Mouse (Mus musculus): ENCODE measurements around the gene Dact1. TPM values are rescaled to one million over a fixed set of nuclear protein-coding genes. Genes with fewer than 3 reads are reported as not detected.

Gene Dact1
- 7.5 and 8.7 TPM in 2 replicates for polyA plus RNA-seq (2012; rRNA removed)

- peak within 1 kb of the TSS; percentile 64 for H3K4me3 ChIP-seq (replicated peaks; ENCODE audit: extremely low read depth, low read depth, low read length)
- WGBS: 2% methylated on average over 57 of the region's 76 CpGs
- peak; percentile 41; the same call in 1 of the 2 replicates for TF ChIP-seq POLR2A (IDR thresholded peaks at IDR 0.05; ENCODE audit: borderline replicate concordance, extremely low read depth, low read depth, low read length)
- no peak for TF ChIP-seq CTCF (IDR thresholded peaks at IDR 0.05; ENCODE audit: insufficient read depth, low read length)
- peak; percentile 49 for DNase-seq
- no peaks in the 10 kb centered on the region for H3K4me1 ChIP-seq (ENCODE audit: control insufficient read depth, insufficient read depth, low read length)
These were observed at the start of gene Dact1 for GRCm38 (mm10) chr12:71309581-71310067. Gene Dact1 (plus strand): TSS chr12:71309884.

GRCm38 (mm10) chr12:71264211-71264610 lies 45.5 kb upstream of the Dact1 start:
- Histone ChIP-seq H3K4me1 (ENCODE audit: control insufficient read depth, insufficient read depth, low read length) (no peaks in the 10 kb centered on the region), H3K4me3 (replicated peaks; ENCODE audit: extremely low read depth, low read depth, low read length) (no peak overlapping the region)
- 71% methylated on average over 4 of the region's 4 CpGs for WGBS
- TF ChIP-seq POLR2A (IDR thresholded peaks at IDR 0.05; ENCODE audit: borderline replicate concordance, extremely low read depth, low read depth, low read length): no peak
- no peak for TF ChIP-seq CTCF (IDR thresholded peaks at IDR 0.05; ENCODE audit: insufficient read depth, low read length)
- no peak for DNase-seq

GRCm38 (mm10) chr12:71269367-71269766 lies 40.3 kb upstream of the Dact1 start:
- 88% methylated on average over 7 of the region's 7 CpGs for WGBS
- H3K4me1 ChIP-seq (ENCODE audit: control insufficient read depth, insufficient read depth, low read length): no peaks in the 10 kb centered on the region
- DNase-seq: no peak
- TF ChIP-seq CTCF (IDR thresholded peaks at IDR 0.05; ENCODE audit: insufficient read depth, low read length): no peak
- no peak for TF ChIP-seq POLR2A (IDR thresholded peaks at IDR 0.05; ENCODE audit: borderline replicate concordance, extremely low read depth, low read depth, low read length)
- H3K4me3 ChIP-seq (replicated peaks; ENCODE audit: extremely low read depth, low read depth, low read length): no peak overlapping the region

- TF ChIP-seq CTCF (IDR thresholded peaks at IDR 0.05; ENCODE audit: insufficient read depth, low read length) (no peak), POLR2A (IDR thresholded peaks at IDR 0.05; ENCODE audit: borderline replicate concordance, extremely low read depth, low read depth, low read length) (no peak)
- 76% methylated on average over 5 of the region's 5 CpGs for WGBS
- no peak for DNase-seq
- Histone ChIP-seq H3K4me1 (ENCODE audit: control insufficient read depth, insufficient read depth, low read length) (no peaks in the 10 kb centered on the region), H3K4me3 (replicated peaks; ENCODE audit: extremely low read depth, low read depth, low read length) (no peak overlapping the region)
These were observed 38.6 kb upstream of the Dact1 start for GRCm38 (mm10) chr12:71271131-71271530.

GRCm38 (mm10) chr12:71274519-71275237 lies 35.0 kb upstream of the Dact1 start:
- no peaks in the 10 kb centered on the region for H3K4me1 ChIP-seq (ENCODE audit: control insufficient read depth, insufficient read depth, low read length)
- H3K4me3 ChIP-seq (replicated peaks; ENCODE audit: extremely low read depth, low read depth, low read length): no peak overlapping the region
- TF ChIP-seq CTCF (IDR thresholded peaks at IDR 0.05; ENCODE audit: insufficient read depth, low read length) (no peak), POLR2A (IDR thresholded peaks at IDR 0.05; ENCODE audit: borderline replicate concordance, extremely low read depth, low read depth, low read length) (no peak)
- 97% methylated on average over 5 of the region's 5 CpGs for WGBS
- no peak for DNase-seq

- 75% methylated on average over 8 of the region's 8 CpGs for WGBS
- Histone ChIP-seq H3K4me3 (replicated peaks; ENCODE audit: extremely low read depth, low read depth, low read length) (no peak overlapping the region), H3K4me1 (ENCODE audit: control insufficient read depth, insufficient read depth, low read length) (no peaks in the 10 kb centered on the region)
- TF ChIP-seq CTCF (IDR thresholded peaks at IDR 0.05; ENCODE audit: insufficient read depth, low read length) (no peak), POLR2A (IDR thresholded peaks at IDR 0.05; ENCODE audit: borderline replicate concordance, extremely low read depth, low read depth, low read length) (no peak)
- no peak for DNase-seq
These were observed 33.6 kb upstream of the Dact1 start for GRCm38 (mm10) chr12:71275906-71276595.

- no peak for DNase-seq
- no peaks in the 10 kb centered on the region for H3K4me1 ChIP-seq (ENCODE audit: control insufficient read depth, insufficient read depth, low read length)
- TF ChIP-seq CTCF (IDR thresholded peaks at IDR 0.05; ENCODE audit: insufficient read depth, low read length) (no peak), POLR2A (IDR thresholded peaks at IDR 0.05; ENCODE audit: borderline replicate concordance, extremely low read depth, low read depth, low read length) (no peak)
- H3K4me3 ChIP-seq (replicated peaks; ENCODE audit: extremely low read depth, low read depth, low read length): no peak overlapping the region
- WGBS: 70% methylated on average over 12 of the region's 12 CpGs
These were observed 30.0 kb upstream of the Dact1 start for GRCm38 (mm10) chr12:71279521-71280262.

- Histone ChIP-seq H3K4me3 (replicated peaks; ENCODE audit: extremely low read depth, low read depth, low read length) (no peak overlapping the region), H3K4me1 (ENCODE audit: control insufficient read depth, insufficient read depth, low read length) (no peaks in the 10 kb centered on the region)
- no peak for DNase-seq
- TF ChIP-seq POLR2A (IDR thresholded peaks at IDR 0.05; ENCODE audit: borderline replicate concordance, extremely low read depth, low read depth, low read length): no peak
- WGBS: 79% methylated on average over 12 of the region's 12 CpGs
These were observed 28.4 kb upstream of the Dact1 start for GRCm38 (mm10) chr12:71281201-71281768.

- Histone ChIP-seq H3K4me1 (ENCODE audit: control insufficient read depth, insufficient read depth, low read length) (no peaks in the 10 kb centered on the region), H3K4me3 (replicated peaks; ENCODE audit: extremely low read depth, low read depth, low read length) (no peak overlapping the region)
- TF ChIP-seq CTCF (IDR thresholded peaks at IDR 0.05; ENCODE audit: insufficient read depth, low read length) (no peak), POLR2A (IDR thresholded peaks at IDR 0.05; ENCODE audit: borderline replicate concordance, extremely low read depth, low read depth, low read length) (no peak)
- no peak for DNase-seq
These were observed 24.3 kb upstream of the Dact1 start for GRCm38 (mm10) chr12:71285399-71285798.

Data from lung, adult 2 months (tissue).